Mouse (Mus musculus): Measurements from ENCODE around the gene Zfp383. TPM values are rescaled to one million over a fixed set of nuclear protein-coding genes. Genes with fewer than 3 reads are reported as not detected.
"Not testable (repeated sequence)": the region's sequence is repeated elsewhere in the genome, so short reads cannot be mapped to it uniquely, and the experiment has no call there.

Zfp383 gene
- polyA plus RNA-seq (2014; fragmentation: Nextera tagmentation; extraction: Ambion mirVana): 7.5 and 7.9 TPM in 2 replicates

GRCm38 (mm10) chr7:29908130-29908950 lies at the start of gene Zfp383:
Gene Zfp383, plus strand, starts transcription at chr7:29908223.
- peak within 1 kb of the TSS; percentile 55 for H3K27ac ChIP-seq (ENCODE audit: low read depth, low read length)
- H3K9me3 ChIP-seq (ENCODE audit: control insufficient read depth, low read length): no peaks in the 10 kb centered on the region
- H3K4me1 ChIP-seq (replicated peaks; ENCODE audit: control insufficient read depth, insufficient read depth, low read length): 0 out of 2 replicates have a peak, but pooled peaks cover 4% of the 10 kb centered on the region
- no peaks in the 10 kb centered on the region for H3K27me3 ChIP-seq (ENCODE audit: control insufficient read depth, insufficient read depth, low read length)
- DNase-seq (ENCODE audit: low spot score) (peak; percentile 91), ATAC-seq (replicated peaks; ENCODE audit: low FRiP score) (peak; percentile 87)
- H3K9ac ChIP-seq (ENCODE audit: low read length): peak within 1 kb of the TSS; percentile 81
- H3K4me2 ChIP-seq (ENCODE audit: low read depth, low read length, severe bottlenecking): peak within 1 kb of the TSS; percentile 64
- no peaks in the 10 kb centered on the region; the same call in 1 of the 2 replicates for H3K36me3 ChIP-seq (ENCODE audit: control insufficient read depth, insufficient read depth, low read length)
- peak within 1 kb of the TSS; percentile 66 for H3K4me3 ChIP-seq (ENCODE audit: low read depth, low read length)
- under 1% methylated on average over 33 of the region's 33 CpGs for WGBS

- Histone ChIP-seq H3K4me1 (replicated peaks; ENCODE audit: control insufficient read depth, insufficient read depth, low read length) (peaks cover 6% of the 10 kb centered on the region; the same call in 1 of the 2 replicates), H3K4me3 (ENCODE audit: low read depth, low read length) (peak within 1 kb of the TSS; percentile 44), H3K9ac (ENCODE audit: low read length) (peak within 1 kb of the TSS; percentile 60), H3K27ac (ENCODE audit: low read depth, low read length) (no peak within 1 kb of the TSS), H3K36me3 (ENCODE audit: control insufficient read depth, insufficient read depth, low read length) (no peaks in the 10 kb centered on the region; the same call in 1 of the 2 replicates), H3K4me2 (ENCODE audit: low read depth, low read length, severe bottlenecking) (peak within 1 kb of the TSS; percentile 86), H3K27me3 (ENCODE audit: control insufficient read depth, insufficient read depth, low read length) (no peaks in the 10 kb centered on the region), H3K9me3 (ENCODE audit: control insufficient read depth, low read length) (no peaks in the 10 kb centered on the region)
- DNase-seq (ENCODE audit: low spot score) (peak; percentile 91), ATAC-seq (replicated peaks; ENCODE audit: low FRiP score) (peak; percentile 98)
- WGBS: 6% methylated on average over 32 of the region's 32 CpGs
Measured at GRCm38 (mm10) chr7:29859532-29860517, 48.2 kb upstream of the Zfp383 start, which contains the start of gene Zfp420. Gene Zfp420, plus strand, starts transcription at chr7:29859979.

GRCm38 (mm10) chr7:29861660-29862059 lies 46.4 kb upstream of the Zfp383 start:
- Histone ChIP-seq H3K27me3 (ENCODE audit: control insufficient read depth, insufficient read depth, low read length) (no peaks in the 10 kb centered on the region), H3K27ac (ENCODE audit: low read depth, low read length) (no peak overlapping the region), H3K36me3 (ENCODE audit: control insufficient read depth, insufficient read depth, low read length) (no peaks in the 10 kb centered on the region; the same call in 1 of the 2 replicates), H3K9ac (ENCODE audit: low read length) (no peak overlapping the region), H3K4me2 (ENCODE audit: low read depth, low read length, severe bottlenecking) (no peak overlapping the region), H3K4me3 (ENCODE audit: low read depth, low read length) (no peak overlapping the region), H3K4me1 (replicated peaks; ENCODE audit: control insufficient read depth, insufficient read depth, low read length) (peaks cover 6% of the 10 kb centered on the region; the same call in 1 of the 2 replicates), H3K9me3 (ENCODE audit: control insufficient read depth, low read length) (no peaks in the 10 kb centered on the region)
- 89% methylated on average over 7 of the region's 7 CpGs for WGBS
- DNase-seq (ENCODE audit: low spot score) (no peak), ATAC-seq (replicated peaks; ENCODE audit: low FRiP score) (no peak)

- no peaks in the 10 kb centered on the region for H3K4me1 ChIP-seq (replicated peaks; ENCODE audit: control insufficient read depth, insufficient read depth, low read length)
- H3K4me2 ChIP-seq (ENCODE audit: low read depth, low read length, severe bottlenecking): no peak overlapping the region
- H3K9ac ChIP-seq (ENCODE audit: low read length): no peak overlapping the region
- WGBS: 93% methylated on average over 10 of the region's 10 CpGs
- H3K27ac ChIP-seq (ENCODE audit: low read depth, low read length): no peak overlapping the region
- peaks cover 14% of the 10 kb centered on the region for H3K36me3 ChIP-seq (ENCODE audit: control insufficient read depth, insufficient read depth, low read length)
- peaks cover 18% of the 10 kb centered on the region for H3K9me3 ChIP-seq (ENCODE audit: control insufficient read depth, low read length)
- no peak overlapping the region for H3K4me3 ChIP-seq (ENCODE audit: low read depth, low read length)
- DNase-seq (ENCODE audit: low spot score) (no peak), ATAC-seq (replicated peaks; ENCODE audit: low FRiP score) (no peak)
- H3K27me3 ChIP-seq (ENCODE audit: control insufficient read depth, insufficient read depth, low read length): no peaks in the 10 kb centered on the region
Measured at GRCm38 (mm10) chr7:29874256-29874655, 33.8 kb upstream of the Zfp383 start.

- not testable (repeated sequence) for H3K9ac ChIP-seq (ENCODE audit: low read length); H3K4me2 ChIP-seq (ENCODE audit: low read depth, low read length, severe bottlenecking); H3K4me3 ChIP-seq (ENCODE audit: low read depth, low read length); H3K27ac ChIP-seq (ENCODE audit: low read depth, low read length); H3K4me1 ChIP-seq (replicated peaks; ENCODE audit: control insufficient read depth, insufficient read depth, low read length); ATAC-seq (replicated peaks; ENCODE audit: low FRiP score); DNase-seq (ENCODE audit: low spot score); H3K27me3 ChIP-seq (ENCODE audit: control insufficient read depth, insufficient read depth, low read length)
- Histone ChIP-seq H3K9me3 (ENCODE audit: control insufficient read depth, low read length) (peaks cover 18% of the 10 kb centered on the region), H3K36me3 (ENCODE audit: control insufficient read depth, insufficient read depth, low read length) (peaks cover 14% of the 10 kb centered on the region)
- 95% methylated on average over 9 of the region's 9 CpGs for WGBS
Measured at GRCm38 (mm10) chr7:29877561-29877960, 30.5 kb upstream of the Zfp383 start.

- Histone ChIP-seq H3K36me3 (ENCODE audit: control insufficient read depth, insufficient read depth, low read length) (peaks cover 7% of the 10 kb centered on the region), H3K9me3 (ENCODE audit: control insufficient read depth, low read length) (peaks cover 8% of the 10 kb centered on the region), H3K4me3 (ENCODE audit: low read depth, low read length) (no peak overlapping the region), H3K9ac (ENCODE audit: low read length) (no peak overlapping the region), H3K27ac (ENCODE audit: low read depth, low read length) (no peak overlapping the region), H3K27me3 (ENCODE audit: control insufficient read depth, insufficient read depth, low read length) (no peaks in the 10 kb centered on the region), H3K4me1 (replicated peaks; ENCODE audit: control insufficient read depth, insufficient read depth, low read length) (no peaks in the 10 kb centered on the region), H3K4me2 (ENCODE audit: low read depth, low read length, severe bottlenecking) (no peak overlapping the region)
- no peak for DNase-seq (ENCODE audit: low spot score)
- WGBS: 71% methylated on average over 7 of the region's 7 CpGs
- no peak for ATAC-seq (replicated peaks; ENCODE audit: low FRiP score)
Measured at GRCm38 (mm10) chr7:29880056-29880455, 28.0 kb upstream of the Zfp383 start.

- H3K36me3 ChIP-seq (ENCODE audit: control insufficient read depth, insufficient read depth, low read length): no peaks in the 10 kb centered on the region; the same call in 1 of the 2 replicates
- H3K9me3 ChIP-seq (ENCODE audit: control insufficient read depth, low read length): no peaks in the 10 kb centered on the region; the same call in 1 of the 2 replicates
- H3K27me3 ChIP-seq (ENCODE audit: control insufficient read depth, insufficient read depth, low read length): no peaks in the 10 kb centered on the region
- 88% methylated on average over 7 of the region's 7 CpGs for WGBS
- no peak overlapping the region for H3K4me3 ChIP-seq (ENCODE audit: low read depth, low read length)
- H3K4me1 ChIP-seq (replicated peaks; ENCODE audit: control insufficient read depth, insufficient read depth, low read length): no peaks in the 10 kb centered on the region
- ATAC-seq (replicated peaks; ENCODE audit: low FRiP score) (no peak), DNase-seq (ENCODE audit: low spot score) (no peak)
- H3K9ac ChIP-seq (ENCODE audit: low read length): no peak overlapping the region
- H3K4me2 ChIP-seq (ENCODE audit: low read depth, low read length, severe bottlenecking): no peak overlapping the region
- H3K27ac ChIP-seq (ENCODE audit: low read depth, low read length): no peak overlapping the region
Measured at GRCm38 (mm10) chr7:29880916-29881315, 27.1 kb upstream of the Zfp383 start.

GRCm38 (mm10) chr7:29890501-29890900 lies 17.5 kb upstream of the Zfp383 start:
- peaks cover 33% of the 10 kb centered on the region for H3K9me3 ChIP-seq (ENCODE audit: control insufficient read depth, low read length)
- no peak overlapping the region for H3K4me2 ChIP-seq (ENCODE audit: low read depth, low read length, severe bottlenecking)
- peaks cover 34% of the 10 kb centered on the region for H3K36me3 ChIP-seq (ENCODE audit: control insufficient read depth, insufficient read depth, low read length)
- no peak overlapping the region for H3K9ac ChIP-seq (ENCODE audit: low read length)
- no peaks in the 10 kb centered on the region for H3K27me3 ChIP-seq (ENCODE audit: control insufficient read depth, insufficient read depth, low read length)
- ATAC-seq (replicated peaks; ENCODE audit: low FRiP score) (no peak), DNase-seq (ENCODE audit: low spot score) (no peak)
- H3K4me3 ChIP-seq (ENCODE audit: low read depth, low read length): no peak overlapping the region
- 96% methylated on average over 7 of the region's 7 CpGs for WGBS
- H3K27ac ChIP-seq (ENCODE audit: low read depth, low read length): no peak overlapping the region
- H3K4me1 ChIP-seq (replicated peaks; ENCODE audit: control insufficient read depth, insufficient read depth, low read length): no peaks in the 10 kb centered on the region

Data from forebrain, embryonic 11.5 days (tissue).